45 mouse cellular contexts compared by ENCODE assay signal in the genomic region with DNA sequence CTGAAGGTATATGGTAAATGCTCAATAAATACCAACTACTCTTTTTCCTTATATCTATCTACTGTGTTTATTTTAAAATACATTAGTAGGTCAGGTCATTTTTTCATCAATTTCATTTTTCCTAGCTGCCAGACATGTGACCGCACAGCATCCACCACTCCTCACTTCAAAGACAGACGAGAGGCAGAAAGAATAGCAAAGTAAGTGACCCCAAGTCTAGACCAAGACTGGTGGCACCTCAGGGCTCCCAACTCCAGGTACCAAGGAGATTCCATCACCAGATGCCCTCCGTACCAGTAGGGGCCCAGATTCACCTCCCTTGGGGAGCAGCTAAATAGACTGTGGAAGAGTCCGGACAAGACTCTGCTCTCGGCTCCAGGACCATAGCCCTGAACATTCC. TPM values are rescaled to one million over a fixed set of nuclear protein-coding genes. Genes with fewer than 3 reads are reported as not detected.
"Had no signal": no experiment of that assay in that cellular context is flagged by ENCODE, and none has a peak within 500 bp of the region (broad histone marks: within the 10 kb centered on the region; RNA-seq: fewer than 3 reads in every experiment).

No protein-coding gene starts in this region.

- ATAC-seq: hindbrain, embryonic 16.5 days; hindbrain, postnatal 0 days; inflammation-experienced regulatory T-cells, adult 6 months; intestine, embryonic 15.5 days; intestine, embryonic 16.5 days; intestine, postnatal 0 days had no signal

- H3K27ac ChIP-seq: heart, embryonic 13.5 days; heart, embryonic 15.5 days; hindbrain, embryonic 12.5 days; hindbrain, embryonic 14.5 days; hindbrain, embryonic 15.5 days; hindbrain, postnatal 0 days; intestine, embryonic 15.5 days; kidney, embryonic 15.5 days; kidney, postnatal 0 days; layer of hippocampus, adult 2 months; left cerebral cortex, adult 2 months had no signal

- DNase-seq: heart, postnatal 10 days; heart, postnatal 14 days; heart, postnatal 36 days; heart, postnatal 4 days; kidney, adult 11 months; kidney, adult 18-20 months; kidney, adult 2 months; kidney, adult 8-10 months; kidney, adult 9 months; kidney, postnatal 10 days; kidney, postnatal 14 days; kidney, postnatal 36 days; kidney, postnatal 4 days; layer of hippocampus, adult 9-11 months; layer of hippocampus, postnatal 36 days had no signal

- H3K4me3 ChIP-seq: heart, embryonic 12.5 days; heart, embryonic 13.5 days; heart, embryonic 15.5 days; hindbrain, embryonic 10.5 days; hindbrain, embryonic 12.5 days; hindbrain, embryonic 13.5 days; hindbrain, embryonic 15.5 days; intestine, embryonic 15.5 days; kidney, embryonic 15.5 days; layer of hippocampus, adult 2 months; left cerebral cortex, adult 2 months had no signal

- H3K9me3 ChIP-seq: heart, embryonic 12.5 days; heart, embryonic 13.5 days; heart, embryonic 15.5 days; hindbrain, embryonic 10.5 days; hindbrain, embryonic 12.5 days; hindbrain, embryonic 13.5 days; hindbrain, embryonic 15.5 days; intestine, embryonic 15.5 days; kidney, embryonic 15.5 days had no signal

- H3K9ac ChIP-seq: heart, embryonic 12.5 days; heart, embryonic 13.5 days; heart, embryonic 15.5 days; hindbrain, embryonic 12.5 days; hindbrain, embryonic 13.5 days; hindbrain, embryonic 14.5 days; hindbrain, embryonic 15.5 days; intestine, embryonic 15.5 days; kidney, embryonic 15.5 days had no signal

- H3K4me2 ChIP-seq: heart, embryonic 12.5 days; heart, embryonic 13.5 days; heart, embryonic 15.5 days; hindbrain, embryonic 12.5 days; hindbrain, embryonic 13.5 days; hindbrain, embryonic 14.5 days; hindbrain, embryonic 15.5 days; intestine, embryonic 15.5 days; kidney, embryonic 15.5 days had no signal

- H3K27me3 ChIP-seq: heart, embryonic 12.5 days; heart, embryonic 15.5 days; hindbrain, embryonic 15.5 days had no signal

RNA-seq across cellular contexts. Expression of gene 4931409K22Rik, which starts 37.7 kb away (rescaled TPM):
- total RNA-seq: heart, postnatal 10 days; heart, postnatal 14 days; heart, postnatal 25 days; heart, postnatal 36 days; heart, postnatal 4 days; hematopoietic stem cell, adult 5-6 weeks; hindbrain, postnatal 0 days; layer of hippocampus, adult 18-20 months; layer of hippocampus, adult 2 months; layer of hippocampus, postnatal 10 days; layer of hippocampus, postnatal 14 days; layer of hippocampus, postnatal 25 days; layer of hippocampus, postnatal 36 days; left cerebral cortex, adult 18-20 months had no signal
- polyA plus RNA-seq: heart, embryonic 12.5 days; heart, embryonic 14.5 days; heart, embryonic 15.5 days; heart, embryonic 16.5 days; heart, postnatal 0 days; hindbrain, embryonic 11.5 days; hindbrain, embryonic 12.5 days; inflammation-experienced regulatory T-cells, adult 6 months; intestine, embryonic 16.5 days; intestine, postnatal 0 days; large intestine, adult 2 months had no signal

RNA-seq across cellular contexts. Expression of gene Asb10, which starts 53.6 kb away (rescaled TPM):
- total RNA-seq: hematopoietic stem cell, adult 5-6 weeks; left cerebral cortex, adult 18-20 months; left cerebral cortex, adult 2 months had no signal
- polyA plus RNA-seq: inflammation-experienced regulatory T-cells, adult 6 months had no signal
